Mouse (Mus musculus): ENCODE measurements at regions not wholly inside any gene's neighbourhood (a gene's known extent, or its start where the extent isn't known, plus 50 kb on each side); places are given as distances from the start of the nearest gene placed in this dataset.

GRCm38 (mm10) chr8:126162748-126163371, 135.5 kb upstream of the Slc35f3 start:
- DNase-seq = peak; percentile 87 to 90

DNA sequence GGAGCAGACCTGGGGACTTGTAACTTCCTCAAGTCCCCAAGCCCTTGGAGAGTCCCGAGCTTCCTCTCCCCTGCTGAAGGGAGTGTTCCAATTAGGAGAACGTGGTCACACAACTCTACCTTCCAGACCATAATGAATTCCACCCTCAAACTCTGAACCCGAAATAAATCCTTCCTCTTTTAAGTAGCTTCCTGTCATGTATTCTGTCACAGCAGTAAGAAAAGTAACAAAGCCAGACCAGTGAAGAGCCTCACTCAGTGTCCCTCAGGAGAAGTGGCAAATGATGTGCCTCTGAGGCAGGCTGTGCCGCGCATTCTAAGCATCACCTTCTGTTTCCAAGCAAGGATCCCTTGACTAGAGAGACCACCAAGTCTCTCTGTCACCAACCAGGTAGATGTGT, 134.4 kb upstream of the Slc35f3 start:
- DNase-seq = no peak

- DNase-seq = peak; percentile 47 to 54
These were observed 132.8 kb upstream of the Slc35f3 start for GRCm38 (mm10) chr8:126165486-126166095.

DNA sequence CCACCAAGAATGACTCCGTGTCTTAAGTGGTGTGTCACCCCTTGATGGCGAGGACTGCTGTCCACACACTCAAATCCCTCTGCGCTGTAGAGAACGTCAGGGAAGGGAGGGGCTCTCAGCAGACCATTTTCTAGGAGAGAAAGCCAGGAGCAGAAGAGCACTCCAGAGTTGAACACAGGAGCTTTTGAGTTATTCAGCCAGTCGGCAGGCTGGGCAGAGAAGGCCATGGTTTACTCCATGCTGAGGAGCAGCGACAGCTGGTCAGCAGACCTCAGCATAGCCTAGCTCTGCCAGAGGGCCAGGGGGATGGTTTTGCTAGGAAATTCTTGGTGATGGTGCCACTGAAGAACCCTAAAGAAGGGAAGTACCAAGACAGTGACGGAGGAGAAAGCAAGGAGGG, 132.0 kb upstream of the Slc35f3 start:
- peak in 1 of 2 experiments; percentile 30 for DNase-seq

- no peak for DNase-seq
These were observed 123.9 kb upstream of the Slc35f3 start for GRCm38 (mm10) chr8:126174451-126174850.

DNA sequence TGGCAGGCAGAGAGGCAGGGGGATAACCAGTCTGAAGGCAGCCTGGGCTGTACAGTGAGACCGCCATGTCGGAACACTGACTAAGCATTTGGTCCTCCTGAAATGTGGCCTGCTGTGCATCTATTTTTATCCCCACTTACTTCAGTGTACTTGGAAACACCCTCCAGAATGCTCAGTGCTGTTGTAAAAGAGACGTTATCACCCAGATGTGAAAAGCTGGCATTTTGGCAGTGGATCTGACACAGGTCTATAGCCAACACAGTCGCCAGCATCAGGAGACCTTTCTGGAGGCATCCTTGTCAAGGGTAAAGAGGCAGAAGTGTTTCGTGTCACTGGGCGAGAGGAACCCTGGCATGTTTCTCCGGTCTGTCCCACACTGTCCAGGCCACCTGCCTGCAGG, 122.1 kb upstream of the Slc35f3 start:
- no peak for DNase-seq

DNA sequence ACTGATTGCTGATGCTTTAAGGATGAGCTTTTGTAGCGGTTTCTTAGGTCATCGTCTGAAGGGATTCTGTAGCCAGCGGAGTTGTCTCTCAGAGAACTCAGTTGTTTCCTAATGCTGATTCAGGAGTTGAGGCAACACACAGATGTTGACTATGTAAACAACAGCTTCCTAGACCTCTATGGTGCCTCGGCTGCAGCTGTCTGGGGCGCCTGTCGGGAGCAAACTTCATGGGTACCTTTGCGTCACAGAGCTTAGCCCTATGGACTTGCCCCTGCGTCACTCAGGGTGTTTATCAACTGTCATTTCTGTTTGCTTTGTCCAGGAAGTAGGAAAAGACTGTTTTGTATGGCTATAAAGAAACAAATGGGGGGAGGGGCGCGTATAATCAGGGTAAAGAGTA, 120.5 kb upstream of the Slc35f3 start:
- DNase-seq = no peak

GRCm38 (mm10) chr8:126188741-126189285, 109.5 kb upstream of the Slc35f3 start:
- no peak for DNase-seq

DNA sequence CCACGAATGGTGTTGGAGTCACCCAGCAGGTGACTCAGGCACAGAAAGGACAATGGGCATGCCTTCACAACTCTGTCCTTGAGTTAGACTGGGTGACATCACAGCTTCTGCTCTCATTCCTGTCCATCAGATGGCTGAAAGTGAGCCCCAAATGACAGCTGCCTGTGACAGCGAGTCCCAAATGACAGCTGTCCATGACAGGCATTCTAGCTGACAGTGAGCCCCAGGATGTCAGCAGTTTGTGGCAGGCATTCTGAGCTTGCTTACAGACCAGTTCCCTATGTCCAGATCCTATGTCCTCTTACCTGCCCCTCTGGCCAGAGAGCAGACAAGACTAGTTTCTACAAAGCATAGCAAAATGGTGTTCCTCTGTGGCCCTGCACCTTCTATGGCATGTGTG, 102.7 kb upstream of the Slc35f3 start:
- DNase-seq = no peak

GRCm38 (mm10) chr8:126210561-126210960, 87.8 kb upstream of the Slc35f3 start:
- DNase-seq = no peak

DNA sequence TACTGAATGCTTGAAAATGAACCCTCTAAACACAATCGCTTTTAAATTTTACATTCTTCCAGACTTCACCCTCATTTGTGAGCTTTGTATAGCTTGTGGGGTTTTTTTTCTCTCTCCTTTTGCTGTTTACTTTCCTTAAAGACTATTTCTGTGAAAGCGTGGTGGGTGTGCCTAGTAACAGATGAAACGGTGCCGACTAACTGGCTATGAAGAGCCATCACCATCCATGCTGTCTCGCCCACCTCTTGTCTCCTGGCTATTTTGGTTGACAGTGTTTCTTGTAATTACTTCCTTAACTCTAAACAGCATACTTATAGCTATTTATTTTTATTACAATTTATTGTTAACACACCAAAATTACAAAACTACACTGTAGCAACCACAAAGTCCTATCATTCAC, 85.6 kb upstream of the Slc35f3 start:
- DNase-seq = no peak

GRCm38 (mm10) chr8:126214571-126214970, 83.8 kb upstream of the Slc35f3 start:
- no peak for DNase-seq

GRCm38 (mm10) chr8:126216391-126216790, 82.0 kb upstream of the Slc35f3 start:
- no peak for DNase-seq

DNA sequence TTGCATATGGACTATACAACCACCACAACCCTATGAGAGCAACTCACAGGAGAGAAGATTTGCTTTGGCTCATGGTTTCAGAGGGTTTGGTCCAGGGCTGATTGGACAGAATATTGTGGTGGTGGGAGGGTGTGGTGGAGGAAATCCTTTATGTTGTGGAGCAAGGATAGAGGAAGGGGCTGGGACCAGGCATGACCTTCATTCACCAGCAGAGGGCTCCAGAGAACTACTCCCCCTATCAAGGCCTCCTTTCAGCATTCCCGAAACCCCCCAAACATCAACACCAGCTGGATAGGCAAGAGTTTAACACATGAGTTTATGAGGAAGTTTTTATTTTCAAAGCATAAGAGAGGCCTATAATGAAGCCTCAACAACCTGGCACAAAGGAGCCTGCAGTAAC, 76.7 kb upstream of the Slc35f3 start:
- DNase-seq = no peak

DNA sequence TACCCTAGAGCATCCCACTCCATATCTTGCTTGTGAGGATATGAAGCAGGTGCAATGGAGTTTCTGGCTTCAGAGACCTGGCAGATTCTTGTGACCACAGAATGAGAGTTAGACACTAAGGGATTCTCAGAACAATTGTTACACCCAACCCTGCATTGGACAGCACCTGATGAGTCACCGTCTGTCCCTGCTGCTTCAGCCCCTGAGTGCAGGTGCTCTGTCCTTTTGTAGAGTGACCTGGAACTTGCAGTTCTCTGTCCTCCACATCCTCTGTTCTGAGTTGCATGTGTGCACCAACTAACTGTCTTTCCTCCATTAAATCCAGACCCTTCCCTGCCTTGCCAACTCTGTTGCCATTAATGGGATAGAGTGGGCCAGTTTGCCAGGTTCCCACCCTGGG, 66.6 kb upstream of the Slc35f3 start:
- DNase-seq = no peak

DNA sequence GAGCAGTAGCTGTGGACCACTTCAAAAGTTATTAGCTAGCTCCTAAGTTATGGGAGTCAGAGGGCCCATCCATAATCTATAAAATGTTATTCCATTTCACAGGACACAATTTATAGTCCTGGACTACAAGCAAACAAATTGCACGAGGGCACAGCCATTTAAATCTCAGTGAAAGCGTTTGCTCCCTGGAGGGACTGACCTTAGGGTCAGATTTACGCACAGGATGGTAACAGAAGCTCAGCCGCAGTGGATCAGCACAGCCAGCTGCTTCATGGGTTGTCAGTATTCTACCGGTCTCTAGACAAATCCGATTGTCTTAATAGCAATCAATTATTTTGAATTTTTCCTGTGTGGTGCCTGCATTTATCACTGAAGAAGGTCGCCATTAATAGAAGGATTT, 65.8 kb upstream of the Slc35f3 start:
- no peak for DNase-seq

- peak in 1 of 2 experiments; percentile 28 for DNase-seq
These were observed 58.7 kb upstream of the Slc35f3 start for GRCm38 (mm10) chr8:126239684-126240083.

GRCm38 (mm10) chr8:126244321-126244720, 54.0 kb upstream of the Slc35f3 start:
- DNase-seq = no peak

Measured in cerebellum, postnatal 14 days (tissue).